Mouse (Mus musculus) testis, adult 2 months (tissue): ENCODE measurements around the gene Mpv17l2. TPM values are rescaled to one million over a fixed set of nuclear protein-coding genes. Genes with fewer than 3 reads are reported as not detected.

Source experiments
- H3K27ac ChIP-seq: fragments of 200-500 bp; 2 replicates; pipeline ENCODE4 v1.5.1; 2012; ENCODE audit warnings: low read depth, low read length; ENCODE audit not compliant: control insufficient read depth, insufficient read depth
- H3K27me3 ChIP-seq: fragments of 200-500 bp; 2 replicates; pipeline ENCODE4 v1.6.1; 2012; ENCODE audit warnings: mild to moderate bottlenecking, low read length, moderate library complexity; ENCODE audit not compliant: control insufficient read depth, insufficient read depth
- H3K36me3 ChIP-seq: fragments of 200-500 bp; 2 replicates; pipeline ENCODE4 v1.6.1; 2012; ENCODE audit warnings: mild to moderate bottlenecking, low read length; ENCODE audit not compliant: control insufficient read depth, insufficient read depth
- H3K4me1 ChIP-seq: fragments of 200-500 bp; 2 replicates; pipeline ENCODE4 v1.6.1; 2012; ENCODE audit warnings: low read length; ENCODE audit not compliant: control insufficient read depth, insufficient read depth
- H3K4me3 ChIP-seq: fragments of 200-500 bp; 2 replicates; pipeline ENCODE4 v1.5.1; 2012; ENCODE audit warnings: low read depth, mild to moderate bottlenecking, low read length, moderate library complexity, mixed read lengths; ENCODE audit not compliant: control insufficient read depth
- CTCF ChIP-seq: fragments of 200-500 bp; IDR thresholded peaks from 2 replicates; pipeline ENCODE4 v1.5.1; 2012; ENCODE audit warnings: low read depth, mild to moderate bottlenecking, inconsistent platforms, low read length, moderate library complexity; ENCODE audit not compliant: control insufficient read depth, insufficient read depth, insufficient replicate concordance
- POLR2A ChIP-seq: fragments of 200-500 bp; IDR thresholded peaks from 2 replicates; pipeline ENCODE4 v1.6.1; 2012; ENCODE audit warnings: low read depth, mild to moderate bottlenecking, inconsistent platforms, low read length, moderate library complexity; ENCODE audit not compliant: control insufficient read depth
- polyA plus RNA-seq: library from polyadenylated mRNA; depleted of rRNA; stranded (reverse); fragments of >200 nt; gene quantifications from 2 replicates; pipeline ENCODE4 v1.2.3, GENCODE M21; 2012

Mpv17l2 gene
- polyA plus RNA-seq, 1 experiment = 13.5 TPM

- Histone ChIP-seq H3K27me3 (no peaks in the 10 kb centered on the region), H3K27ac (no peak overlapping the region), H3K4me1 (peaks cover 11% of the 10 kb centered on the region), H3K36me3 (no peaks in the 10 kb centered on the region), H3K4me3 (peak overlapping the region; percentile 63)
- TF ChIP-seq CTCF = no peak
- 0 out of 2 replicates have a peak, but pooled peaks have one; percentile 35 for TF ChIP-seq POLR2A
These were observed 6.1 kb upstream of the Mpv17l2 start for GRCm38 (mm10) chr8:70766571-70767440.

DNA sequence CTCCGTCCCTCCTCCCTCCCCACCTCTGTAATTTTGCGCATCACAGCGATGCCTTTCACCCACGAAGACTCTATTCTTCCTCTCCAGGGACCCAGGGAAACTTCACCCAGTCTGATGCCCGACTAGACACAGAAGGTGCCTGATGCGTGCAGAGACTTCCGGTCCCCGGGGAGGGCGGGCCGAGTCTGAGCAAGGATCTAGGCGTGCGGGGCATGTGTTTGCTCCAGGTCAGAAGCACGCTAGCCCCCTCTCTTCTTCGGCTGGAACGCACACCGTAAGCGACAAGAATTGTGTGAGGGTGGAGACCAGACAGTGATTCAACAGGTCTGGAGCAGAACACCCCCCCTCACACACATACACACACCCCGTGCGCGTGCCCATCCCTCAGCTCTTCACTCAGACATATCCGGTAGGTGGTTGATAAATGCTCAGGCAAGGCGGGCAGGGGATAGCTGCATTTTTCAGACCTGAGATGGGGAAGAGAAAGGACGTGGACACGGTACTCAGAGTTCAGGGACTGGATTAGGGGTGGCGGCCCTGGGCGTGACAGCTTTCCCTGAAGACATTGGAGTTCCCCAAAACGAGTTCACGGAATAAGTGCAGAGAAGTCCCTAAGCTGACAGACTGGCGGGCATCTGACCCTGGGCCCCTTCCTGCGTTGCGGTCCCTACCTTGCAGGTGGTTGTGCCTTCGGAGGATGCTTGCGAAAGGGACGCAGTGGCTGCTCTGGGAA, 5.3 kb upstream of the Mpv17l2 start:
- no peaks in the 10 kb centered on the region for H3K27me3 ChIP-seq
- H3K36me3 ChIP-seq = no peaks in the 10 kb centered on the region
- no peak overlapping the region for H3K27ac ChIP-seq
- H3K4me1 ChIP-seq = peaks cover 14% of the 10 kb centered on the region
- peak overlapping the region; percentile 63 for H3K4me3 ChIP-seq
- TF ChIP-seq CTCF = no peak
- no peak for TF ChIP-seq POLR2A

GRCm38 (mm10) chr8:70765329-70765728, 4.6 kb upstream of the Mpv17l2 start:
- TF ChIP-seq CTCF (no peak), POLR2A (no peak)
- H3K4me1 ChIP-seq = peaks cover 16% of the 10 kb centered on the region
- no peak overlapping the region for H3K27ac ChIP-seq
- no peaks in the 10 kb centered on the region for H3K36me3 ChIP-seq
- no peaks in the 10 kb centered on the region for H3K27me3 ChIP-seq
- no peak overlapping the region for H3K4me3 ChIP-seq

- Histone ChIP-seq H3K27me3 (no peaks in the 10 kb centered on the region), H3K36me3 (no peaks in the 10 kb centered on the region), H3K27ac (no peak overlapping the region), H3K4me1 (peaks cover 23% of the 10 kb centered on the region), H3K4me3 (no peak overlapping the region)
- no peak for TF ChIP-seq POLR2A
- no peak for TF ChIP-seq CTCF
These were observed 3.9 kb upstream of the Mpv17l2 start for GRCm38 (mm10) chr8:70764676-70765075.

DNA sequence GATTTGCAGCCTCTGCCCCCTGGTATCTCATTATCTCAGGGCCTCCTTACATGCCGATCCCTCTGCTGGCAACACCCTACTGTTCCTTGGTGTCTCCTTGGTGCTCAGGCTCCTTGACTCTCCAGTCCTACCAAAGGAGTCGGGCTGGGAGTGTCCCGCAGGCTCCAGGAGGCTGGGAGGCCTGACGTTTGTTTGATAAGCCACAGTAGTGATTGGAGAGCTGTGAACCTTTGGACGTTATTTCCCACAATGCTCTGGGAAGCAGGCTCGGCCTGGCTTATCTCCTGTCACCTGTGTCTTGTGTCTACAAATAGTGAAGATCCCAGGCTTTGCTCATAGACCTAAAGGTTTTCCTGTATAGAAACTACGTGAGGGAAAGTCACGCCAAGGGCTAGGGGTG, 3.3 kb upstream of the Mpv17l2 start:
- Histone ChIP-seq H3K4me3 (no peak overlapping the region), H3K4me1 (peaks cover 23% of the 10 kb centered on the region), H3K27ac (no peak overlapping the region), H3K36me3 (no peaks in the 10 kb centered on the region), H3K27me3 (no peaks in the 10 kb centered on the region)
- TF ChIP-seq POLR2A = no peak
- TF ChIP-seq CTCF = no peak

DNA sequence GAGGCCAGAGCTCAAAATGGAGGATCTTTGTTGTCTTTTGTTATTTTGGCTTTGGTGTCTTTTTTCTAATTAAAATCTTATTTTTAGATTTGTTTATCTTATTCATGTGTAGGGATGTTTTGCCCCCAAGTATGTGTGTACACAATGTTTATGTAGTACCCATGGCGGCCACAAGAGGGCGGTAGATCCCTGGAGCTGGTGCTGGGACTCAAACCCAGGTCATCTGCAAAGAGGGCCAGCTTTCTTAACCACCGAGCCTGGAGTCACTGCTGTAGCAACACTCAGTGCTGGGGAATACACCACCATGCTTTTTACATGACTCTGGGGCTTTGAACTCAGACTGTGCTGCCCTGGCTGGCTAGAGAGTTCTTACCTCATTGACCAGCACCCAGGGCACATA, 2.6 kb upstream of the Mpv17l2 start:
- TF ChIP-seq CTCF = peak; percentile 88; the same call in 1 of the 2 replicates
- TF ChIP-seq POLR2A = no peak
- H3K4me3 ChIP-seq = no peak overlapping the region
- H3K27me3 ChIP-seq = no peaks in the 10 kb centered on the region
- H3K4me1 ChIP-seq = peaks cover 23% of the 10 kb centered on the region
- H3K27ac ChIP-seq = no peak overlapping the region
- no peaks in the 10 kb centered on the region for H3K36me3 ChIP-seq

GRCm38 (mm10) chr8:70762118-70762517, 1.4 kb upstream of the Mpv17l2 start:
- H3K36me3 ChIP-seq = no peaks in the 10 kb centered on the region
- no peak overlapping the region for H3K4me3 ChIP-seq
- TF ChIP-seq CTCF = no peak
- TF ChIP-seq POLR2A = no peak
- H3K27me3 ChIP-seq = no peaks in the 10 kb centered on the region
- H3K27ac ChIP-seq = no peak overlapping the region
- peaks cover 23% of the 10 kb centered on the region for H3K4me1 ChIP-seq
